Mouse (Mus musculus) small intestine, adult 2 months (tissue): ENCODE data around the gene Prkch.

ENCODE experiments used
- CTCF ChIP-seq: fragments of 200-500 bp; IDR thresholded peaks from 2 replicates; pipeline ENCODE4 v1.5.1; 2012; ENCODE audit warnings: low read depth, mild to moderate bottlenecking, control low read depth, inconsistent platforms, low read length, moderate library complexity, mixed read lengths; ENCODE audit not compliant: insufficient replicate concordance, insufficient read length; ENCODE audit errors: extremely low read depth
- POLR2A ChIP-seq: fragments of 200-500 bp; IDR thresholded peaks from 2 replicates; pipeline ENCODE4 v1.6.1; 2012; ENCODE audit warnings: low read depth, mild to moderate bottlenecking, control low read depth, inconsistent platforms, low read length, moderate library complexity

DNA sequence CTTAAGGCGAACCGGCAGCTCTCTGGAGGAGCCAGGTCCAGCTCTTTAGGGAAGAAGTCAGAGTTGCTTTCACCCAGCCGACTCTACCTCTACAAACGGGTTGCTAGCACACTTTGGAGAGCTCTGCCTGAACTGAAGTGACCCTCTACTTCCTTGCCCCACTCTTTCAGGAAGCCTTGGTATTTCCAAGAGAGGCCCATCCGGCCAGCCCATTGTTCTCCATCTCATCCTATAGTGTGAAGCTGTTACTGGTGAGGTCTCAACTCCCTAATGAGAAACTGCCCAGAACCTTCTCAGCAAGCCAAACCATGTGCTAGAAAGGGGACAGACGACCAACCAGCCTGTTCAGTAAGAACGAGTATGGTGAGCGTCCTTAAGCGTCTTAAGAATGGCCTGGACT is 1.3 kb upstream of the Prkch start:
- TF ChIP-seq CTCF: no peak
- TF ChIP-seq POLR2A: no peak
